Comparison of ENCODE assay signal across 8 mouse cellular contexts in the genomic region with DNA sequence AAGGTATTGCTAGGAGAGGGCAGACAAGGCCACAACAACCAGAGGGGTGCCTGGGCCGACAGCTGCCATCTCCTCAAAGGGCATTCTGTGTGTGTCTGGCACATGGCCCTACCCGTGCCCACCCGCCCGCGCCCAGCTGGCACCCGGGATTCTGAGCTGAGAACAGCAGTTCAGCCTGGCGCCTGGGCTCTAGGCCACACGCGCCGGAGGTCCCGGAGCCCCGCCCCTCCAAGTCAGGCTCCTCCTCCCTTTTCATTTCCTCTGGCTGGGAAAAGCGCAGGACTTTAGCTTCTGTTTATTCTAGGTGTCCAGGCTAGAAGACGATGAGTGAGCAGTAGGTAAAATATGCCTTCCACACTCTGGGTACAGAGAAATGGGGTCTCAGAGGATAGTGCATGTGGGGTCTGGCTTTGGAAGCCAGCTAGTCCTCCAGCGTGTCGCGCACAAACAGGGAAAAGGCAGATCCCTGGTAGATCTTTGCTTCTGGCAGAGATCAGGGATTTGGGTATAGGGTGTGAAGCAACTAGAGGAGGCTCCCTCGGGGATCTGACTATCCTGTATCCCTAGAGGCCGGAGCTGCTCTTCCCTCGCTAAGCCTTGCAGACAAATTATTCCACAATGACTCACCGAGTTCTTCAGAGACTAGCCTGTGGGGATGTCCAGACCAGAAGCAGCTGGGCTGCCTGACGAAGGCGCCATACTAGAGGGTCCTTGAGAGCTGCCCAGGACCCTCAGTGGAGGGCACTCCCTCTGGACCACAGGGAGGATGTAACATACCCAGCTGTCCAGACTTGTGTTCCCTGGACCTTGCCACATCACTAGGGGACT. TPM values are rescaled to one million over a fixed set of nuclear protein-coding genes. Genes with fewer than 3 reads are reported as not detected.
DNase-seq lines count a peak whose midpoint lies in the region; ATAC-seq and TF ChIP-seq lines count a peak whose summit lies in the region.

No protein-coding gene starts in this region.

- H3K9ac ChIP-seq in liver, adult 2 months (ENCODE audit: low read depth, low read length): peak overlapping the region; percentile 73
- no peak overlapping the region for H3K9ac ChIP-seq in midbrain, postnatal 0 days (replicated peaks; ENCODE audit: low read length, poor library complexity, severe bottlenecking)

- H3K36me3 ChIP-seq in kidney, adult 2 months (ENCODE audit: control insufficient read depth, insufficient read depth, low read length): no peaks in the 10 kb centered on the region
- H3K36me3 ChIP-seq in liver, adult 2 months (ENCODE audit: control insufficient read depth, insufficient read depth, low read length): no peaks in the 10 kb centered on the region
- H3K36me3 ChIP-seq in midbrain, postnatal 0 days (ENCODE audit: insufficient read depth, low read length): no peaks in the 10 kb centered on the region

- TF ChIP-seq CTCF in kidney, adult 2 months (conservative IDR thresholded peaks at IDR 0.05; ENCODE audit: insufficient read depth, insufficient read length, low read depth, low read length): no peak
- no peak for TF ChIP-seq CTCF in liver, adult 2 months (IDR thresholded peaks at IDR 0.05; ENCODE audit: low read depth, low read length)
- TF ChIP-seq CTCF in midbrain, postnatal 0 days (IDR thresholded peaks at IDR 0.05): no peak

- DNase-seq in 3134 (ENCODE audit: extremely low read depth, insufficient read length, low spot score) (peak; percentile 87), NIH3T3 (ENCODE audit: low read depth) (peak; percentile 87)
- DNase-seq in embryo, embryonic 10.5 days (ENCODE audit: low spot score): peak; percentile 82
- peak; percentile 74 for DNase-seq in heart, adult 8-10 months (ENCODE audit: low spot score)
- peak; percentile 94 for DNase-seq in kidney, adult 2 months
- peak; percentile 78 for DNase-seq in liver, adult 2 months (ENCODE audit: extremely low read depth, low read depth, low spot score)
- DNase-seq in midbrain, postnatal 0 days (ENCODE audit: low spot score): peak; percentile 85
- DNase-seq in T-cell, adult 2 months (ENCODE audit: low spot score): no peak

- H3K9me3 ChIP-seq in midbrain, postnatal 0 days (ENCODE audit: low read length): no peaks in the 10 kb centered on the region

- H3K4me2 ChIP-seq in midbrain, postnatal 0 days (ENCODE audit: low read depth, low read length, poor library complexity, severe bottlenecking): peak overlapping the region; percentile 42

- no peak for TF ChIP-seq POLR2A in kidney, adult 2 months (IDR thresholded peaks at IDR 0.05; ENCODE audit: low read depth, low read length)
- no peak for TF ChIP-seq POLR2A in liver, adult 2 months (IDR thresholded peaks at IDR 0.05; ENCODE audit: extremely low read depth, insufficient read depth, low read length)

- whole genome bisulfite sequencing in kidney, adult 2 months: 8% methylated on average over 23 of the region's 23 CpGs
- 7% methylated on average over 23 of the region's 23 CpGs for WGBS in liver, adult 2 months
- whole genome bisulfite sequencing in midbrain, postnatal 0 days: 5% methylated on average over 23 of the region's 23 CpGs

- H3K4me3 ChIP-seq in kidney, adult 2 months (ENCODE audit: insufficient read depth, low read depth, low read length): peak overlapping the region; percentile 12
- peak overlapping the region; percentile 20 for H3K4me3 ChIP-seq in liver, adult 2 months (ENCODE audit: insufficient read depth, low read depth, low read length)
- no peak overlapping the region for H3K4me3 ChIP-seq in midbrain, postnatal 0 days (ENCODE audit: low read depth, low read length)

- H3K27me3 ChIP-seq in kidney, adult 2 months (replicated peaks; ENCODE audit: control insufficient read depth, insufficient read depth, low read length): no peaks in the 10 kb centered on the region
- no peaks in the 10 kb centered on the region for H3K27me3 ChIP-seq in liver, adult 2 months (ENCODE audit: control insufficient read depth, insufficient read depth, low read length)
- H3K27me3 ChIP-seq in midbrain, postnatal 0 days (ENCODE audit: insufficient read depth, low read length): no peaks in the 10 kb centered on the region

- ATAC-seq in midbrain, postnatal 0 days (ENCODE audit: low FRiP score): peak; percentile 63

- H3K79me2 ChIP-seq in liver, adult 2 months (ENCODE audit: control insufficient read depth, insufficient read depth, low read length): peaks cover 4% of the 10 kb centered on the region; the same call in 1 of the 2 replicates

- peaks cover 32% of the 10 kb centered on the region for H3K4me1 ChIP-seq in kidney, adult 2 months (ENCODE audit: control insufficient read depth, insufficient read depth, low read length)
- peaks cover 23% of the 10 kb centered on the region for H3K4me1 ChIP-seq in liver, adult 2 months (ENCODE audit: control insufficient read depth, insufficient read depth, low read length)
- peaks cover 32% of the 10 kb centered on the region for H3K4me1 ChIP-seq in midbrain, postnatal 0 days (ENCODE audit: insufficient read depth, low read length)

- H3K27ac ChIP-seq in kidney, adult 2 months (ENCODE audit: insufficient read depth, low read depth, low read length): peak overlapping the region; percentile 85
- peak overlapping the region; percentile 64 for H3K27ac ChIP-seq in liver, adult 2 months (replicated peaks; ENCODE audit: insufficient read depth, low read depth, low read length)
- H3K27ac ChIP-seq in midbrain, postnatal 0 days (ENCODE audit: low read depth, low read length): peak overlapping the region; percentile 43; the same call in 1 of the 2 replicates

RNA-seq across cellular contexts. Expression of gene Bcar1, which starts 2.2 kb away (rescaled TPM):
- 10 to 100 TPM; 18.5 to 21.8 (median 19.5) TPM for total RNA-seq in heart, adult 8-10 months (2022)
- polyA plus RNA-seq in kidney, adult 2 months (2012; rRNA removed): 115 and 137 TPM in 2 replicates
- total RNA-seq in liver, adult 2 months (2014; rRNA removed): 11.3 and 18.0 TPM in 2 replicates
- polyA plus RNA-seq in liver, adult 2 months (2012; rRNA removed): 41.2 and 53.2 TPM in 2 replicates
- total RNA-seq in midbrain, postnatal 0 days (2014; rRNA removed): 62.3 and 72.8 TPM in 2 replicates
- polyA plus RNA-seq in midbrain, postnatal 0 days (2015; fragmentation: Nextera tagmentation; extraction: Ambion mirVana): 38.3 and 44.3 TPM in 2 replicates

RNA-seq across cellular contexts. Expression of gene Ctrb1, which starts 55.0 kb away (rescaled TPM):
- total RNA-seq in heart, adult 8-10 months (2022): not detected
- 0.17 and 0.29 TPM in 2 replicates for polyA plus RNA-seq in kidney, adult 2 months (2012; rRNA removed)
- 50.9 and 134 TPM in 2 replicates for total RNA-seq in liver, adult 2 months (2014; rRNA removed)
- 1.9 and 5.3 TPM in 2 replicates for polyA plus RNA-seq in liver, adult 2 months (2012; rRNA removed)
- not detected in 2 replicates for total RNA-seq in midbrain, postnatal 0 days (2014; rRNA removed)
- polyA plus RNA-seq in midbrain, postnatal 0 days (2015; fragmentation: Nextera tagmentation; extraction: Ambion mirVana): not detected in 2 replicates

Comparison
In these comparisons a context has a peak if more than half of its experiments do, and no peak if none do; other contexts are left out.
1. RNA of gene Ctrb1, which starts 55.0 kb away (total RNA-seq): 50.9 to 134 TPM in liver, adult 2 months; not detected in heart, adult 8-10 months and not detected in midbrain, postnatal 0 days; every median in the first group is over 10 times any median in the second.
2. Peak in every context shown above with its lines, with median percentiles within 50 percentile points of each other: H3K27ac ChIP-seq.